Mouse (Mus musculus): Measurements from ENCODE around the gene Papola. TPM values are rescaled to one million over a fixed set of nuclear protein-coding genes. Genes with fewer than 3 reads are reported as not detected.
"Not testable (repeated sequence)": the region's sequence is repeated elsewhere in the genome, so short reads cannot be mapped to it uniquely, and the experiment has no call there.

The Papola gene
- total RNA-seq, 2 experiments from 2014 or later = 61.5 to 69.4 TPM

DNA sequence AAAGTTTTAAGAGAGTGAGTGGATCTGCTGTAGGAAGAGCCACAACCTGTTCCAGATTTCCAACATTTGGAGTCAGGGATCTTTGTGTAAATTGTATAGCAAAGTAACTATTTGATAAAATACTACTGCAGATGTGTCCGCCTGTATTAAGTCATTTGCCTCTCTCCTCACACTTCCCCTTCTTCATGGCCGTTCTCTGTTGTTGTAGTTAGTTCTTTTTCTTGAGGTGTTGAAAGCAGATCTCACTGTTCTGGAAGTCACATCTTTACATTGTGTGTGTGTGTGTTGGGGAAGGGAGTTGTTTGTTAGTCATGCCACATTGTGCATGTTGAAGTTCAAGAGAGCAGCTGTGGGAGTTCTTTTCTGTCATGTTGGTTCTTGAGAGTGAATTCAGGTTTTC is 10.4 kb downstream of the Papola start:
- intact Hi-C loops (cut with DNase I) = no loop called here
- no peak for DNase-seq

DNA sequence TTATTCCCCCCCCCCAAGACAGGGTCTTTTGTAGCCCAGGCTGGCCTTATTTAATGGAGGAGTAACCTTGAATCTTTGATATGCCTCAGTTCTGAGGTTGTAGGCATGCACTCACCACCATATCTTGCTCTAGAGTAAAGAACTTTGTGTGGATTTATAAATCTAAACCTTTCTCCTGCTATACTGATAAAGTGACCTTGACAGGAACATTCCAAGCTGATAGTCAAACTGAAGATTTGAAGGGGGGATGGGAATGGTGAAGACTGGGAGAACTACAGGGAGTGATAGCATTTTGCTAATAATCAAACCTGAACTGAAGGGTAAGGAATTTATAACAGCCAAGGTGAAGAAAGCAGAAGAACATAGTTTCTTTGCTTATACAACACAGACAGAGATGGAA is 13.5 kb downstream of the Papola start:
- no peak for DNase-seq
- intact Hi-C loops (cut with DNase I) = no loop called here

DNA sequence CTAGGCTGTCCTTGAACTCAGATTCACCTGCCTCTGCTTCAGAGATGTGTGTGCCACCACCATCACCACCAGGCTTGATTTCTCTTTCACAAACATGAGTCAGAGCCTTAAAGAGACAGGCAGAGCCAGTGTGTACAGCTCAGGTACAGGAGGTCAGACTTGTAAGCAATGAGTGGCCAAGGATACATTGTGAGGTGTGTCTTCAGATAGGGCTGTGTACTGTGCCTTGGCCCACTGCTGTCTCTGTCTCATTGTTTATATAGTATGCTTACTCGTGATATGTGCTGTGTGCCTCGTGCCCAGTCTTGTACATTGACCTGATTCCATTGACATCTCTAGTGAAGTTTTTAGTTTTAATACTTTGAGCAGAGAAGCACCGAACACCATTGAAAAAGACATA is 21.3 kb downstream of the Papola start:
- DNase-seq = no peak
- intact Hi-C loops (cut with DNase I) = loop anchor here (10.0 kb wide), 1 partner anchor 161 kb away; no protein-coding TSS in a partner anchor

DNA sequence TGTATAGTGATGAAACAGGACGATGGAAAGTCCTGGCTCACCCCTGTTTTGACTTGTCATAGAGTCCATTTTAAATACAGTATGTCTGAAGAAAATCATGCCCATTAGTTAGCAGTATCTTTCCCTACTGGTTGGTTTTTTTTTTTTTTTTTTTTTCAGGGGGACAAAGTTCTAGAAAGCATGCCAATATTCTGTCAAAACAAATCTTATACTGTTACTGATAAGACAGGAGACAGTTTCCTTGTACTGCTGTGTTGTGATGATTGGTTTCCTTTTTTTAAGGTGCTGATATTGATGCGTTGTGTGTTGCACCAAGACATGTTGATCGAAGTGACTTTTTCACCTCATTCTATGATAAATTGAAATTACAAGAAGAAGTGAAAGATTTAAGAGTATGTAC is 21.7 kb downstream of the Papola start:
- no peak for DNase-seq
- intact Hi-C loops (cut with DNase I) = loop anchor here (10.0 kb wide), 1 partner anchor 161 kb away; no protein-coding TSS in a partner anchor

DNA sequence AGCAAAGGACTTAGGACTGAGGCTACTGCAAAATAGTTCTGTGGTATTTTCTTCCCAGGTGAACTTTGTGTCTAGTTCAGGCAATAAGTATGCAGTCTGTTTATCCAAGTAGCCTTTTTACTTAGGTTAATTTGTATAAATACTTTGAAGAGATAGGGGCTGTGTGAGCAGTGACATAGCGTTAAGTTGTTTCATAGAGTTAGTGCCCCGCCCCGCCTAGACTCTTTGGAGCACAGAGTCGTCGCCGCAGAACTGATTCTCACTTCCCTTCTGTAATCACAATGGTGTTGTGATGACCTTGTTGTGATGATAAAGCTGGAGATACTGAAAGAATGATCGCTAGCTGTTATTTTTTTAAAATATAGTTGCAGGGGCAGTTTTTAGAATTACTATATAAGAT is 22.9 kb downstream of the Papola start:
- DNase-seq = no peak
- intact Hi-C loops (cut with DNase I) = loop anchor here (10.0 kb wide), 1 partner anchor 163 kb away; no protein-coding TSS in a partner anchor

DNA sequence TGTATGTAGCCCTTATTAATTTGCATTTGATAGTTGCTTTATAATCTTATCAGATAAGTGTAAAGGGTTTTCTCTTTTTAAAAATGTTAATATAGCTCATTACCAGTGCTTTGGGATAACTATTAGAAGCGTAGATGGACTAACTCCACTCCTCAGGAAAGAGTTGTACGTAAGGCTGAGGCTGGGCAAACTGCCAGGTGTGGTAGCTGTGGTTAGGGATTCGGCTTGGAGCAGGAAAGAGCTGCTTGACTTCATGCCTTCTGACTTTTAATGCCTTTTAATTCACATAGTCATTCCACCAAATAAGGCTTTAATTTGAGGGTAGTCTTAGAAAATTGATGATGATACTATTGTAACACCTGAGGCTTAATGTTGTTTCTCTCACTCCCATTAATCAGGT is 24.5 kb downstream of the Papola start:
- no peak for DNase-seq
- intact Hi-C loops (cut with DNase I) = loop anchor here (10.0 kb wide), 1 partner anchor 164 kb away; no protein-coding TSS in a partner anchor

DNA sequence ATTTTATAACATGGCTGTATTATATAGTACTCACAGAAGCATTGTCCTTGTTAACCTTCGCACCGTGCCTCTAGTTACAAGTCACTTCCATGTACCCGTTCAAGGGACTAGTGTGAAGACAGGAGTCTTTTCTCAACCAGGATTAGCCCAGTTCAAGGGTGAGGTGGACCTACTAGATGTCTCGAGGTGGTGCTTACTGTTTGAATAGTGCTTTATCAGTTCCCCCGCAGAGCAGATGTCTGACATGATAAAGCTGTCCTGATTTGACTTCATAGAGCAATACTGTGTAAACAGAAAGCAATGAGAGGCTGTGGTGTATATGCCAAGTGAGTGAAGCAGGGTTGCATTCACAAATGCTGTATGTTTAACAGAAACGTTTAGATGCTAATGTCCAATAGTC is 26.1 kb downstream of the Papola start:
- DNase-seq = no peak
- intact Hi-C loops (cut with DNase I) = no loop called here

DNA sequence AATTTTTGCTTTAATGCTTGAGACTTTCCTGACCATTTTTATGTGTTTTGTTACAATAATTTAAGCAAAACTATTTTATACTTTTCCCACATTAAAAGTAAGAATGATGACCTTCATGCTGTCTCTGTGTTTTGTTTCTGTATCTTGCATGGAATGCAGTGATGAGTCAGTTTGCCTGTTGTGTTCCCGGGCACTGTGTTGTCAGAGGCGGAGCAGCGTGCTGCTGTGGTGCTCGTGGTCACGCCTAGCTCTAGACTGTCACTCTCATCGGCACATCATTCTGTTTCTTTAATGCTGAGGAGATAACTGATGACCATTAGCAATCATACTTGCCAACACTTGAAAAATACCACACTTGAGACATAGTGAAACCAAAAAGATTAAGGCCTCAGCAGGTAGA is 29.5 kb downstream of the Papola start:
- intact Hi-C loops (cut with DNase I) = no loop called here
- DNase-seq = no peak

DNA sequence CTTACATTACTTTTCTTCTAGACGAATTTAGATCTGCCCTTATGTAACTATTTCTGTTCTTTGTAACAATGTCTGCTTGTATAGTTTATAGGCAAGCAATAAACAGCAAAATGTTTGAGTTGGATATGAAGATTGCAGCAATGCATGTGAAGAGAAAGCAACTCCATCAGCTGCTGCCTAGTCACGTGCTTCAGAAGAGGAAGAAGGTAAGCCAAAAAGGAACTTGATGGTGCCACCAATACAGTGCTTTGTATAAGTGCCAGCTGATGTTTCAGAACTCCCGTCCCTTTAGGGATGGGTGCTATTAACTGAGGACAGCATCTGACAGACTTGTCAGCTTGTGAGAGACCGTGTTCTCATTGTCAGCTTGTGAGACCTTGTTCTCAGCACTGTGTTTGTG is 39.0 kb downstream of the Papola start:
- no peak for DNase-seq
- intact Hi-C loops (cut with DNase I) = no loop called here

DNA sequence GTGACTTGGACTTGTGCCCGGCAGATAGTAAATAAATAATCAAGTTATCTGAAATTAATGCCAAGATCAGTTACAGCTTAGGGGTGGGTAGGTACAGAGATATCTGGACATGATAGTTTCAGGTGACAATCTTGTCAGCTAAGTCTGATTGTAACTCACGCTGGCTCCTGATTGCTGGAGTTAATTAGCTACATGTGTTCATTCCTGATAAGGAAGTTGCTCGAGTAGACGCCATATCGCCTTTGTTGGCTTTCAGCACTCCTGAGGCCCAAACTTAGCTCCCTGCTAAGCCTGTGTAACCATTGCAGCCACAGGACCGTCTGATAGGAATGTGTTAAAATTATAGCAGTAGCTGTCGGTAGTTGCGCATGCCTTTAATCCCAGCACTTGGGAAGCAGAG is 40.2 kb downstream of the Papola start:
- DNase-seq = no peak

DNA sequence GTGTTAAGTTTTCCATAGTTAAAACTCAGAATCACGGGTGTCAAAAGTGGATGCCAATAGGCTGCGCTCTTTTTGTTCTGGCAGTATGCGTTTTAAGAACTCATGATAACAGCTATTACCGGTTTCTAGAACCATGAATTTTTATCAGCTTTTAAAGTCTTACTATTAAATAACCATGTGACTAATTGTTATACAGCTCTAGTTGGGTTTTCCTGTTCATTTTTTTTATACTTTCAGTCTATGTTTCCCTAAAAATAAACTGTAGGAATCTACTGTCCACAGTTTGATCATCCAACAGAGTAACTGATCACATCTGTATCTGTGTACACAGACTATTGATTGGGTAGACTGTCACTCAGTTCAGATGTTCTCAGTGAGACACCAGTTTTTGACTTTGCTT is 40.8 kb downstream of the Papola start:
- intact Hi-C loops (cut with DNase I) = no loop called here
- no peak for DNase-seq

More for the DNA sequence above, 40.2 kb downstream of the Papola start:
- intact Hi-C loops (cut with DNase I) = no loop called here

DNA sequence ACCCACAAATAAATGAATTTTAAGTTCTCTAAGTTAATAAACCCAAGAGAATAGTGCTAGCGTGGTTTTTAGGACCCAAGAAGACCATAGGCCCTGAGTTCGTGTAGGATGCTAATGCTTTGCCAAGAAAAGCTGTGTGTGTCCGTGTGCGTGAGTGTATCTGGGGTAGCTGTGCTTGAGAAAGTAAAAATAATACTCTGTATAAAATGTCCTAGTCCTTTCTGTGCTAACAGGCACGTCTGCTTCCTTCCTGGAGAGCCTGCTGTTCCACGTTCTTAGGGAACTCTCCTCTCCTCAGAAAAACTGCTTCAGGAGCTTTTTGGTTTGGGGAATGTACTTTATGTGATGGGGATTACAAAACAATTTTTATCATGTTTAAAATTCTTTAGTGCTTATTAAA is 48.0 kb downstream of the Papola start:
- intact Hi-C loops (cut with DNase I) = no loop called here
- no peak for DNase-seq

DNA sequence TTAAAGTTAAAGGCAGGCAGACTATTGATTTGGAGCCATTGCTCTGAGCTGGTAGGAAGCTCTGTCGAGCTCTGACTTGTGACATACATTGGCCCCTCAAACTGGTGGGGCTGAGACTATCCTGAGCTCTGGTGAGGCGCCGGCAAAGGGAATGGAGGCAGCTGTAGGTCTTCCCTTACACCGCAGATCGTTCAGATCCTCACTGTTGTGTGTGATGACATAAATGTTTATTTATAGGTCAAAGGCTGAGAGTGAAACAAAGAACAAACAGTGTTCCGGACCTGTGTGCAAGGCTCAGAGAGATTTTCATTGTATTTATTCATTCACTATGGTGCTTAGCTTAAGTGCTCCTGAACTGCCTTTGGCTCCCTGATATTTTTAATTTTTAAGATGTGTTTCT is 50.4 kb downstream of the Papola start:
- no peak for DNase-seq
- intact Hi-C loops (cut with DNase I) = loop anchor here (5.0 kb wide), 1 partner anchor 222 kb away; no protein-coding TSS in a partner anchor

DNA sequence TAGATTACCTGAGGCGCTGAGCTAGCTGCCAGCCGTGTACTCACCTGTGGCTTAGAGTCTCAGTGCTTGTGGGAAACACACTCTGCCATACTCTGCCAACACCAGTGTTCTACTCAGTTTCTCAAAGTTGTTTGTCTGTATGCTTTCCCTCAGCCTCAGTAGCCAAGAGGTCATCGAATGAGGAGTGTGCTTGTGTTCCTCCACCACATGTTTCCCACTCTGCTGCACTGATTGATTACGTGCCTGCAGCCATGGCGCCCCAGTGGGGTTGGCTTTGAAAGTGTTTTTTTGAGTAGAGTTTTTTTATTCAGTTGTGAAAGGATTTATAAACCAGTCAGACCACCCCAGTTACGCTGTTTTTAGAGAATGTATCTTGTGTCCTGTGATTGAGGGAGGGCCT is 51.1 kb downstream of the Papola start:
- intact Hi-C loops (cut with DNase I) = loop anchor here (5.0 kb wide), 1 partner anchor 222 kb away; no protein-coding TSS in a partner anchor
- DNase-seq = no peak

DNA sequence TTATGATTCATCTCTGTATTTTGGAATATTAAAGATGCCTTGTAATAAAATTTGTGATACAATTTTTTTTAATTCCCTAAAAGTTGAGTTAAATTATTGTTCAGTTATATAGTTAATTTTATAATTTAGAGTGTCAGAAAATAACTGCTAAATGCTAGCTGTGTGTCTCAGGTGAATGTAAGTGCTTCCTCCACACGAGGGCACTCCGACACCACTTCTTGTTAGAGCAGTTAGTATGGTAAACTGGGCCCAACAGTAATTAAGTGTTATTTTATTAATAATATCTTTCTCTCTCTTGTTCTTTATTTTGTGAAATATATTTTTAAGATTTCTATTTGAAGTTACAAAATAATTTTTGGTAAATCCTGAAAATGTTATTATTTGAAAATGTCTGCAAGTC is 51.7 kb downstream of the Papola start:
- DNase-seq = no peak
- intact Hi-C loops (cut with DNase I) = loop anchor here (5.0 kb wide), 1 partner anchor 221 kb away; no protein-coding TSS in a partner anchor

DNA sequence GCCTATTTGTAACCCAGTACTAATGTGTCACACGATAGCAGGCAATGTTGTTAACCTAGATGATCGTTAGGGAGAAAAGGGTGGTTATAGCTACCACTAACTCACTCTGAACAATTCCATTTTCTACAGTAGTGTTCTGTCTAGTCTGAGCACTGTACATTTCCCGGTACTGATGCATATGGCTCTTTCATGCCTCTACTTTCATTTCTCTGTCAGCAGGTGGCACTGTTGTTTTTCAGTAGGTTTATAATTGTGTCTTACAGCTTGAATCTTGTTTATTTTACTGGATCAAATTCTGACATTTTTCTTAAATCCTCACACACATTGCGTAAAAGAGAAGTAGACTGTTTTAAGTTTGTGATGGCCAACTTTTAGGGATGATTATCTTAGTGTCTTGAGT is 54.6 kb downstream of the Papola start:
- intact Hi-C loops (cut with DNase I) = loop anchor here (2.0 to 5.0 kb wide), 2 partner anchors 124 to 218 kb away; no protein-coding TSS in a partner anchor
- DNase-seq = no peak

DNA sequence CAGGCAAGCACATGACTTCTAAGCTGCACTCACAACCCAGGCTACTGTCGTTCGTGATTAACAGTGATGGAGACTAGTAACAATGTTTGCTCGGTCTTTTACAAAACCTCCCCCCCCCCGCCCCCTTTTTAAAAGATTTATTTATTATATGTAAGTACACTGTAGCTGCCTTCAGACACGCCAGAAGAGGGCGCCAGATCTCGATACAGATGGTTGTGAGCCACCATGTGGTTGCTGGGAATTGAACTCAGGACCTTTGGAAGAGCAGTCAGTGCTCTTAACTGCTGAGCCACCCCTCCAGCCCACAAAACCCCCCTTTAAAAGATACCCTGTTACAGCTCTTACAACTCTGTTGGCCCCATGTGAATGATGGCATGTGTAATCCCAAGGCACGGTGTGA is 56.1 kb downstream of the Papola start:
- DNase-seq; intact Hi-C loops (cut with DNase I): not testable (repeated sequence)

DNA sequence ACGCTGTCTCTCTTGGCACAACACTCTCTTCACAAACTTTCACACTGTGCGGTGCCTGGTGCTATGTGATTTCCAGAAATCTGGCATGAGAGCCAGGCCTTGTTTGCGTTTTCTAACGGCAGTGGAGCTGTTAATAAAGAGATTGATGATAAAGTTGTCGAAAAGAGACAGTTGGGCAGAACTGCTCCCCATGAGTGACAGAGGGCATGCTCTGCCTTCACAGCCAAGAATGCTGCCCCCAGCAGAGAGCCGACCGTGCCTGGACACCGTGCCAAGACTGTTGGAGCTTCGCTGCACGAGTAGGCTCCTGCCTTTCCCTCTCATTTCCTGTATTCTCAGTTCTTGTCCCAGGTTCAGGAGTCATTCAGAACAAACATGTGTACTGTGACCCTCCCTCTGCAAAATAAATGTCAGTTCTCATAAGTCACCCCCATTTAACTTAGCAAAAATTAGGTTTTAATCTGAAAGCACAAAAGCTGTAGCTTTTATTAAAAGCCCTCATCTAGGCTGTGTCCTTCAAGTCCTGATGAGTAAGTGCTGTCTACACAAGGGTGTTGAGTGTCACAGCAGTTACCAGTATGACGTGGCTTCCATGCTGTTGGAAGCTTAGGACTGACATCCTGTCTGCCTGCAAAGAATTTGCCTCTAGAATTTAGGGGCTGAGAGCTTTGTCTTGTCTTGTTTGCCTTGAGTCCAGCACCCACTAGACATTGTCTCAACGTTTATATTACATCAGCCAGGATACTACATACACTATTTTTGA is 58.9 kb downstream of the Papola start:
- intact Hi-C loops (cut with DNase I) = no loop called here
- DNase-seq = no peak

DNA sequence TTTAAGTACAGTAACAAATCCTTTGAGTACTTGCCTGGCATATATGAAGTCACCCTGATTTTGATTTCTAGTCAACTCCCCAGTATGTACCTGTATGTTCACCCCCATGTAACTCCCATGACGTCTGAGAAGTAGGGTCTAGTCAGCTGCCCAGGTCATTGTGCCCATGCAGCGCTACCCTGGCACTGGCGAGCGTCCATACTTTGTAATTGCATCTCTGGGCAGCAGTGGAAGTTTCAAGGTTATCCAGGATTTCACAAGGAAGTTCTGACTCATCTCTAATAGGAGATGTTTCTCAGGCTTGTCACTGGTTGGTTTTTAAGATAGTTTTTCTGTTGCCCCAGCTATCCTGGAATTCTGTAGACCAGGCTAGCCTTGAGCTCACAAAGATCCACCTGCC is 59.9 kb downstream of the Papola start:
- intact Hi-C loops (cut with DNase I) = no loop called here
- DNase-seq = no peak

DNA sequence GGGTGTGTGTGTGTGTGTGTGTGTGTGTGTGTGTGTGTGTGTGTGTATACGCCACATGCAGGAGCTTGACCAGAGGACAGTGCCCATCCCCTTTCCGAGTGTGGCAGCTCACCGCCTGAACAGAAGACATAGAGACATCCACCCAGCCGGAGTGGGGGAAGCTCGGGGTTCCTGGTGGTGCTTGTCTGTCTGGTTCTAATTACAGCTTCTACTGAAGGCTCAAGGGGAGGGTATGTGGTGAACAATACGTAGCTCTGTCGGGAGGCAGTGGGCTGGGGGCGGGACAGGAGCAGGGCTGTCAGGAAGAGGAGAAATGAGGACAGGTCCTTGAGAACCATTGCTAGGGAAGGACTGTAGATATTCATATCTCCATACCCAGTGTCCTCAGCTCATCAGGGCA is 64.6 kb downstream of the Papola start:
- intact Hi-C loops (cut with DNase I) = no loop called here
- DNase-seq = no peak

DNA sequence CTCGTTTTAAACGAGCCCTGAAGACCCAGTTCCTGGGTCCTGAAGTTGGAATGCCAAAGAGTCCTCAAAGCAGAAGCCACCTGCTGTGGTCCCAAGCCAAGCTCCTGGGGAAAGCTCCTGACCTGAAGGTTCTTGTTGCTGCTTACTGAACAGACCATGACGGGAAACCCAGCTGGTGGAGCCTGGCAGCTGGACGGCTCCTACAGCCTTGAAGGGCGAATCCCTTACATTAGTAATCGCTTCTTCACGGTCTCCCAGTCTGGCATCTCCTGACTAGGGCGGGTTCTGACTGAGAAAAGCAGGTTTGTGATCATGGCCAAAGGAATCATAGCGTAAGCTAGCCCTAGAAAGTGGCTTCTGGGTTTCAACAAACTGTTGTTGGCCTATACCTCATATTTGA is 66.2 kb downstream of the Papola start:
- DNase-seq = no peak
- intact Hi-C loops (cut with DNase I) = loop anchor here (5.0 kb wide), 1 partner anchor 207 kb away; no protein-coding TSS in a partner anchor

DNA sequence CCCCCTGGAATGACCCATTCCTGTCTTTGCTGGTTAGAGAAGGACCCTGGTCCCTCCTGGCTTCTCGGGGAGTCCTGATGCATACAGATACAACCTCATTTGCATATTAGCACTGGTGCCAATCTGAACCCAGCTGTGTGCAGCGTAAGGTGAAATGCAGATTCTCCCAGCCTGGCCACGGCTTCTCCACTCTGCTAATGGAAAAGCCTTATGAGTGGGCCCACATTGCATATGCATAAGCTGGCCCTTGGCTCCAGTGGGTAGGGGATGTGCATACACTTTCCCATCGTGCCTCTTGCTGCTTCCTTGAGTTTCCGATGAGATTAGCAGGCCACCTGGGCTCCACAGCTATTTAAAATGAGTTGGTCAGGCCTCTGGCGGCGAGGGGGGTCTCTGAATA is 68.3 kb downstream of the Papola start:
- intact Hi-C loops (cut with DNase I) = loop anchor here (5.0 kb wide), 1 partner anchor 205 kb away; no protein-coding TSS in a partner anchor

More for the DNA sequence above, 68.3 kb downstream of the Papola start:
- DNase-seq = no peak
